Mouse (Mus musculus) liver, embryonic 14.5 days (tissue): ENCODE measurements around the gene Ddx43.

Experiments
- CTCF ChIP-seq: IDR thresholded peaks from 2 replicates; pipeline ENCODE4 v1.5.1; 2016; ENCODE audit warnings: antibody characterized with exemption, low read depth, control low read depth
- EP300 ChIP-seq: IDR thresholded peaks from 2 replicates; pipeline ENCODE4 v1.6.1; 2016; ENCODE audit warnings: antibody characterized with exemption, low read depth

- TF ChIP-seq CTCF: peak; percentile 58
- TF ChIP-seq EP300: no peak
Observed at GRCm38 (mm10) chr9:78385893-78386292, 9.7 kb upstream of the Ddx43 start.
